ENCODE assay signal across 29 mouse cellular contexts in the genomic region with DNA sequence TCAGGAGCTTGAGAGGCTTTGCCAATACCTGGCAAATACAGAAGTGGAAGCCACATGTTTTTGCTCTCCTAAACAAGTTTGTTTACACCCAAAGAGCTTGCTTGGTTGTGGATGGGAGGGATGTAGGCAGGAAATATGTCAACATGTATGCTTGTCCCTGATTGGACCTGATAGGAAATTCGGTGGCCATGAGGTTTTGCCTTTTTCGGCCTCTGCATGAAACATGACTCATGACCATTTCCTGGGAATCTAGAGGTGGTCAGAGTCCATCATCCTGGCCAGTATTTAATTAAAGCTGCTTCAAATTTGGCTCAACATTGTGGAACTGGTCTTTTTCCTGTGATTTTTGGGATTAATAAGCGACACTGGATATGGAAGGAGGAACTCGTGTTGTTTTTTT. TPM values are rescaled to one million over a fixed set of nuclear protein-coding genes. Genes with fewer than 3 reads are reported as not detected.
DNase-seq lines count a peak whose midpoint lies in the region; ATAC-seq and TF ChIP-seq lines count a peak whose summit lies in the region.
"Had no signal": no experiment of that assay in that cellular context is flagged by ENCODE, and none has a peak within 500 bp of the region (broad histone marks: within the 10 kb centered on the region; RNA-seq: fewer than 3 reads in every experiment).

No protein-coding gene starts in this region.

- H3K9me3 ChIP-seq in liver, postnatal 0 days (ENCODE audit: low read length): no peaks in the 10 kb centered on the region
- H3K9me3 ChIP-seq in heart, embryonic 11.5 days (replicated peaks; ENCODE audit: control insufficient read depth, low read length): no peaks in the 10 kb centered on the region
- H3K9me3 ChIP-seq: embryonic facial prominence, embryonic 13.5 days; embryonic facial prominence, embryonic 15.5 days; forebrain, embryonic 10.5 days; forebrain, embryonic 12.5 days; G1E had no signal

- no peak for ATAC-seq in liver, postnatal 0 days
- ATAC-seq in heart, embryonic 11.5 days (replicated peaks; ENCODE audit: insufficient number of reproducible peaks, low FRiP score, low TSS enrichment): no peak
- ATAC-seq: CD4-positive, CD25-positive, alpha-beta regulatory T cell, adult 4 months; forebrain, embryonic 14.5 days; forebrain, embryonic 16.5 days had no signal

- no peak for TF ChIP-seq EP300 in liver, postnatal 0 days (IDR thresholded peaks at IDR 0.05; ENCODE audit: low read depth)

- H3K9ac ChIP-seq in liver, adult 2 months (ENCODE audit: low read depth, low read length): no peak overlapping the region
- no peak overlapping the region for H3K9ac ChIP-seq in liver, postnatal 0 days (replicated peaks)
- no peak overlapping the region for H3K9ac ChIP-seq in heart, embryonic 11.5 days (ENCODE audit: low read depth, low read length)
- H3K9ac ChIP-seq: embryonic facial prominence, embryonic 13.5 days; embryonic facial prominence, embryonic 15.5 days; forebrain, embryonic 12.5 days had no signal

- no peaks in the 10 kb centered on the region for H3K79me2 ChIP-seq in liver, adult 2 months (ENCODE audit: control insufficient read depth, insufficient read depth, low read length)

- TF ChIP-seq CTCF in kidney, adult 2 months (conservative IDR thresholded peaks at IDR 0.05; ENCODE audit: insufficient read depth, insufficient read length, low read depth, low read length): no peak
- no peak for TF ChIP-seq CTCF in liver, adult 2 months (IDR thresholded peaks at IDR 0.05; ENCODE audit: low read depth, low read length)
- no peak for TF ChIP-seq CTCF in liver, postnatal 0 days (IDR thresholded peaks at IDR 0.05; ENCODE audit: low read depth)

- H3K4me3 ChIP-seq in kidney, adult 2 months (ENCODE audit: insufficient read depth, low read depth, low read length): no peak overlapping the region
- H3K4me3 ChIP-seq in liver, adult 2 months (ENCODE audit: insufficient read depth, low read depth, low read length): no peak overlapping the region
- no peak overlapping the region for H3K4me3 ChIP-seq in liver, postnatal 0 days (ENCODE audit: low read depth, low read length)
- H3K4me3 ChIP-seq in heart, embryonic 11.5 days (ENCODE audit: low read depth, low read length): no peak overlapping the region
- H3K4me3 ChIP-seq: embryonic facial prominence, embryonic 13.5 days; embryonic facial prominence, embryonic 15.5 days; erythroblast, embryonic 14.5 days; forebrain, embryonic 10.5 days; forebrain, embryonic 12.5 days had no signal

- H3K36me3 ChIP-seq in kidney, adult 2 months (ENCODE audit: control insufficient read depth, insufficient read depth, low read length): no peaks in the 10 kb centered on the region
- no peaks in the 10 kb centered on the region for H3K36me3 ChIP-seq in liver, adult 2 months (ENCODE audit: control insufficient read depth, insufficient read depth, low read length)
- no peaks in the 10 kb centered on the region for H3K36me3 ChIP-seq in liver, postnatal 0 days (replicated peaks; ENCODE audit: insufficient read depth, low read length)
- H3K36me3 ChIP-seq in heart, embryonic 11.5 days (ENCODE audit: control insufficient read depth, insufficient read depth, low read length): no peaks in the 10 kb centered on the region
- H3K36me3 ChIP-seq: embryonic facial prominence, embryonic 13.5 days; embryonic facial prominence, embryonic 15.5 days; forebrain, embryonic 10.5 days; forebrain, embryonic 12.5 days; G1E had no signal

- no peaks in the 10 kb centered on the region for H3K27me3 ChIP-seq in kidney, adult 2 months (replicated peaks; ENCODE audit: control insufficient read depth, insufficient read depth, low read length)
- H3K27me3 ChIP-seq in liver, adult 2 months (ENCODE audit: control insufficient read depth, insufficient read depth, low read length): no peaks in the 10 kb centered on the region
- no peaks in the 10 kb centered on the region for H3K27me3 ChIP-seq in liver, postnatal 0 days (ENCODE audit: insufficient read depth, low read length)
- peaks cover 3% of the 10 kb centered on the region; the same call in 1 of the 2 replicates for H3K27me3 ChIP-seq in heart, embryonic 11.5 days (ENCODE audit: control insufficient read depth, insufficient read depth, low read length)
- H3K27me3 ChIP-seq: CH12.LX; embryonic facial prominence, embryonic 13.5 days; embryonic facial prominence, embryonic 15.5 days; forebrain, embryonic 12.5 days had no signal

- DNase-seq in kidney, adult 2 months: peak; percentile 37
- no peak for DNase-seq in kidney, adult 8-10 months
- DNase-seq in liver, adult 2 months (ENCODE audit: extremely low read depth, low read depth, low spot score): peak; percentile 22
- DNase-seq in liver, postnatal 0 days: no peak
- DNase-seq in 3T3-L1 (ENCODE audit: low read depth, low spot score) (peak; percentile 14), MN1 (ENCODE audit: low spot score) (peak; percentile 26)
- no peak for DNase-seq in left cerebral cortex, adult 9 months (ENCODE audit: low spot score in 2 of 2)
- DNase-seq: adrenal gland, adult 2 months; adrenal gland, postnatal 10 days; adrenal gland, postnatal 25 days; B cell, adult 2 months; cerebellum, adult 11-12 months; cerebellum, adult 2 months; cerebellum, adult 9-10 months; cerebellum, postnatal 10 days; cerebellum, postnatal 25 days; embryo, embryonic 11 days had no signal

- H3K27ac ChIP-seq in kidney, adult 2 months (ENCODE audit: insufficient read depth, low read depth, low read length): no peak overlapping the region
- no peak overlapping the region for H3K27ac ChIP-seq in liver, adult 2 months (replicated peaks; ENCODE audit: insufficient read depth, low read depth, low read length)
- no peak overlapping the region for H3K27ac ChIP-seq in liver, postnatal 0 days (ENCODE audit: low read depth)
- H3K27ac ChIP-seq in heart, embryonic 11.5 days (ENCODE audit: low read depth, low read length): no peak overlapping the region
- H3K27ac ChIP-seq: embryonic facial prominence, embryonic 13.5 days; embryonic facial prominence, embryonic 15.5 days; forebrain, embryonic 10.5 days; forebrain, embryonic 12.5 days had no signal

- no peaks in the 10 kb centered on the region for H3K4me1 ChIP-seq in kidney, adult 2 months (ENCODE audit: control insufficient read depth, insufficient read depth, low read length)
- H3K4me1 ChIP-seq in liver, adult 2 months (ENCODE audit: control insufficient read depth, insufficient read depth, low read length): 0 out of 2 replicates have a peak, but pooled peaks cover 1% of the 10 kb centered on the region
- H3K4me1 ChIP-seq in liver, postnatal 0 days (ENCODE audit: insufficient read depth): no peaks in the 10 kb centered on the region
- H3K4me1 ChIP-seq in heart, embryonic 11.5 days (ENCODE audit: control insufficient read depth, insufficient read depth, low read length): no peaks in the 10 kb centered on the region
- H3K4me1 ChIP-seq: embryonic facial prominence, embryonic 13.5 days; forebrain, embryonic 10.5 days; forebrain, embryonic 12.5 days had no signal

- no peak overlapping the region for H3K4me2 ChIP-seq in liver, postnatal 0 days (ENCODE audit: low read depth, low read length)
- H3K4me2 ChIP-seq in heart, embryonic 11.5 days: no peak overlapping the region
- H3K4me2 ChIP-seq: embryonic facial prominence, embryonic 13.5 days; embryonic facial prominence, embryonic 15.5 days; forebrain, embryonic 12.5 days had no signal

- 50% methylated on average over 4 of the region's 4 CpGs for WGBS in kidney, adult 2 months
- WGBS in liver, adult 2 months: 43% methylated on average over 4 of the region's 4 CpGs
- WGBS in liver, postnatal 0 days (ENCODE audit: insufficient replicate concordance): 59% methylated on average over 4 of the region's 4 CpGs
- whole genome bisulfite sequencing in heart, embryonic 11.5 days (ENCODE audit: insufficient replicate concordance): 70% methylated on average over 4 of the region's 4 CpGs

- TF ChIP-seq POLR2A in kidney, adult 2 months (IDR thresholded peaks at IDR 0.05; ENCODE audit: low read depth, low read length): no peak
- TF ChIP-seq POLR2A in liver, adult 2 months (IDR thresholded peaks at IDR 0.05; ENCODE audit: extremely low read depth, insufficient read depth, low read length): no peak

RNA-seq across cellular contexts. Expression of a gene that starts 53.8 kb away (rescaled TPM):
- 0.44 TPM in 1 of 2 replicates, not detected in the other for polyA plus RNA-seq in kidney, adult 2 months (2012; rRNA removed)
- total RNA-seq in liver, adult 2 months (2014; rRNA removed): 1.0 and 1.7 TPM in 2 replicates
- 0.19 and 0.29 TPM in 2 replicates for polyA plus RNA-seq in liver, adult 2 months (2012; rRNA removed)
- polyA plus RNA-seq in liver, postnatal 0 days (2015; fragmentation: Nextera tagmentation; extraction: Ambion mirVana): 1.3 and 1.5 TPM in 2 replicates
- 7.7 and 15.2 TPM in 2 replicates for polyA plus RNA-seq in heart, embryonic 11.5 days (2014; fragmentation: Nextera tagmentation; extraction: Ambion mirVana)
- total RNA-seq: CH12.LX had no signal
- polyA plus RNA-seq: adrenal gland, adult 2 months; CD4-positive, CD25-positive, alpha-beta regulatory T cell, adult 4 months; embryonic facial prominence, embryonic 11.5 days; erythroblast, embryonic 14.5 days; G1E had no signal

Comparison
In these comparisons a context has a peak if more than half of its experiments do, and no peak if none do; other contexts are left out.
1. DNase-seq: peak in kidney, adult 2 months (single experiment), liver, adult 2 months (single experiment), 3T3-L1 (single experiment) and MN1 (single experiment); none in kidney, adult 8-10 months (0 of 2), liver, postnatal 0 days (single experiment) and left cerebral cortex, adult 9 months (0 of 2).